Mouse (Mus musculus) CH12.LX (cell line): ENCODE measurements at regions not wholly inside any gene's neighbourhood (a gene's known extent, or its start where the extent isn't known, plus 50 kb on each side); places are given as distances from the start of the nearest gene placed in this dataset.

ENCODE experiments used
- DNase-seq: peaks from one replicate; pipeline ENCODE4 v3.0.0-alpha.2; 2013; ENCODE audit errors: extremely low read depth
- H3K27ac ChIP-seq: 2 replicates; pipeline ENCODE4 v1.5.1; 2012; ENCODE audit warnings: low read depth, mild to moderate bottlenecking, control low read depth, moderate library complexity; ENCODE audit not compliant: insufficient read depth
- H3K27me3 ChIP-seq: replicated peaks from 2 replicates; pipeline ENCODE3; 2012; ENCODE audit warnings: inconsistent platforms
- H3K36me3 ChIP-seq, 2 experiments: replicated peaks in 1 of 2; 2 replicates each; pipeline versions ENCODE3 to v1.6.1; 2012; ENCODE audit warnings: inconsistent platforms in 1 of 2, low read length in 1 of 2, mild to moderate bottlenecking in 1 of 2, mixed read lengths in 1 of 2, moderate library complexity in 1 of 2; ENCODE audit not compliant: control insufficient read depth in 1 of 2, insufficient read depth in 1 of 2
- H3K4me1 ChIP-seq, 2 experiments: 2 replicates each; pipeline ENCODE4 v1.6.1; 2012; ENCODE audit warnings: inconsistent platforms in 1 of 2, moderate library complexity in 1 of 2; ENCODE audit not compliant: insufficient read depth in 2 of 2, control insufficient read depth in 1 of 2
- H3K4me2 ChIP-seq: 2 replicates; pipeline ENCODE4 v1.6.1; 2012; ENCODE audit warnings: low read depth, mild to moderate bottlenecking, control low read depth; ENCODE audit not compliant: poor library complexity, insufficient read depth, severe bottlenecking
- H3K4me3 ChIP-seq, 3 experiments: fragments of 150-350 bp in 1 of 3; sonication (generic) in 1 of 3; replicated peaks in 1 of 3; 2 replicates each; pipeline versions ENCODE3 to v1.5.1; 2011 to 2012; ENCODE audit warnings: low read depth in 2 of 3, low read length in 2 of 3, mild to moderate bottlenecking in 2 of 3, moderate library complexity in 2 of 3, control low read depth in 1 of 3, improper control_type of control experiment in 1 of 3, inconsistent platforms in 1 of 3, mixed read lengths in 1 of 3; ENCODE audit not compliant: poor library complexity in 1 of 3
- H3K79me2 ChIP-seq: replicated peaks from 2 replicates; pipeline ENCODE4 v1.6.1; 2012; ENCODE audit warnings: mild to moderate bottlenecking, moderate library complexity; ENCODE audit not compliant: control insufficient read depth, poor library complexity, insufficient read depth, severe bottlenecking; ENCODE audit errors: extremely low read depth
- H3K9ac ChIP-seq: 2 replicates; pipeline ENCODE4 v1.6.1; 2012; ENCODE audit warnings: low read depth, mild to moderate bottlenecking, control low read depth, moderate library complexity; ENCODE audit not compliant: insufficient read depth
- H3K9me3 ChIP-seq: replicated peaks from 2 replicates; pipeline ENCODE3; 2012; ENCODE audit warnings: low read length, inconsistent platforms, mixed read lengths
- CTCF ChIP-seq, 2 experiments: IDR thresholded peaks in 1 of 2; conservative IDR thresholded peaks in 1 of 2; 2 replicates each; pipeline ENCODE4 v1.5.1; 2011 to 2012; ENCODE audit warnings: low read depth in 2 of 2, low read length in 2 of 2, improper control_type of control experiment in 1 of 2, inconsistent platforms in 1 of 2, mild to moderate bottlenecking in 1 of 2, moderate library complexity in 1 of 2
- E2F4 ChIP-seq: IDR thresholded peaks from 2 replicates; pipeline ENCODE4 v1.6.1; 2011; ENCODE audit warnings: low read depth, low read length, improper control_type of control experiment; ENCODE audit not compliant: insufficient replicate concordance
- ELF1 ChIP-seq: IDR thresholded peaks from 2 replicates; pipeline ENCODE4 v1.6.1; 2014; ENCODE audit warnings: low read depth, mild to moderate bottlenecking, inconsistent platforms, low read length, improper control_type of control experiment
- EP300 ChIP-seq: IDR thresholded peaks from 2 replicates; pipeline ENCODE4 v1.6.1; 2011; ENCODE audit warnings: low read length, improper control_type of control experiment
- ETS1 ChIP-seq: conservative IDR thresholded peaks from 2 replicates; pipeline ENCODE4 v1.6.1; 2012; ENCODE audit warnings: low read depth, mild to moderate bottlenecking, inconsistent platforms, low read length, improper control_type of control experiment, moderate library complexity
- GABPA ChIP-seq: IDR thresholded peaks from 2 replicates; pipeline ENCODE4 v1.6.1; 2012; ENCODE audit warnings: low read depth, low read length, improper control_type of control experiment, inconsistent platforms; ENCODE audit not compliant: insufficient replicate concordance
- HCFC1 ChIP-seq: IDR thresholded peaks from 2 replicates; pipeline ENCODE4 v1.6.1; 2012; ENCODE audit warnings: low read depth, mild to moderate bottlenecking, inconsistent platforms, low read length, improper control_type of control experiment
- IRF4 ChIP-seq: IDR thresholded peaks from 2 replicates; pipeline ENCODE4 v1.6.1; 2014; ENCODE audit warnings: low read depth, mild to moderate bottlenecking, inconsistent platforms, low read length, improper control_type of control experiment
- KAT2A ChIP-seq: IDR thresholded peaks from 2 replicates; pipeline ENCODE4 v1.6.1; 2012; ENCODE audit warnings: low read length, improper control_type of control experiment, inconsistent platforms; ENCODE audit not compliant: insufficient replicate concordance
- MAX ChIP-seq: IDR thresholded peaks from 2 replicates; pipeline ENCODE4 v1.6.1; 2011; ENCODE audit warnings: low read length, improper control_type of control experiment
- MEF2A ChIP-seq: IDR thresholded peaks from 2 replicates; pipeline ENCODE4 v1.6.1; 2014; ENCODE audit warnings: low read depth, mild to moderate bottlenecking, inconsistent platforms, low read length, improper control_type of control experiment, borderline replicate concordance
- NELFE ChIP-seq: IDR thresholded peaks from 2 replicates; pipeline ENCODE4 v1.6.1; 2011; ENCODE audit warnings: low read depth, low read length, improper control_type of control experiment
- PAX5 ChIP-seq: IDR thresholded peaks from 2 replicates; pipeline ENCODE4 v1.6.1; 2012; ENCODE audit warnings: low read length, inconsistent platforms, mixed read lengths
- SMC3 ChIP-seq: IDR thresholded peaks from 2 replicates; pipeline ENCODE4 v1.6.1; 2011; ENCODE audit warnings: low read depth, low read length, improper control_type of control experiment
- TBP ChIP-seq: conservative IDR thresholded peaks from 2 replicates; pipeline ENCODE4 v1.6.1; 2011; ENCODE audit warnings: low read depth, low read length, improper control_type of control experiment
- UBTF ChIP-seq: IDR thresholded peaks from 2 replicates; pipeline ENCODE4 v1.6.1; 2012; ENCODE audit warnings: low read depth, mild to moderate bottlenecking, inconsistent platforms, low read length, improper control_type of control experiment, moderate library complexity
- USF1 ChIP-seq: IDR thresholded peaks from 2 replicates; pipeline ENCODE4 v1.6.1; 2014; ENCODE audit warnings: low read depth, mild to moderate bottlenecking, inconsistent platforms, low read length, improper control_type of control experiment
- USF2 ChIP-seq: conservative IDR thresholded peaks from 2 replicates; pipeline ENCODE4 v1.6.1; 2011; ENCODE audit warnings: low read depth, low read length, improper control_type of control experiment
- ZKSCAN1 ChIP-seq: IDR thresholded peaks from 2 replicates; pipeline ENCODE4 v1.6.1; 2012; ENCODE audit warnings: low read depth, inconsistent platforms, low read length, improper control_type of control experiment, borderline replicate concordance
- ZNF384 ChIP-seq: IDR thresholded peaks from 2 replicates; pipeline ENCODE4 v1.6.1; 2012; ENCODE audit warnings: low read depth, low read length, improper control_type of control experiment, inconsistent platforms
- dilution Hi-C: fragments of 300-500 bp; cut with MboI; formaldehyde crosslinking; loops from 2 replicates; pipeline ENCODE4 v1.14.3; 2020; ENCODE audit warnings: low sequenced_read_pairs; ENCODE audit not compliant: extremely low pct_unique_long_range_greater_than_20kb, extremely low pct_ligation_motif_present
- in situ Hi-C: fragments of 300-500 bp; cut with MboI; formaldehyde crosslinking; loops from 3 replicates; pipeline ENCODE4 v1.14.3; 2019; ENCODE audit warnings: low sequenced_read_pairs, low pct_ligation_motif_present, low pct_unique_long_range_greater_than_20kb, mixed read lengths

DNA sequence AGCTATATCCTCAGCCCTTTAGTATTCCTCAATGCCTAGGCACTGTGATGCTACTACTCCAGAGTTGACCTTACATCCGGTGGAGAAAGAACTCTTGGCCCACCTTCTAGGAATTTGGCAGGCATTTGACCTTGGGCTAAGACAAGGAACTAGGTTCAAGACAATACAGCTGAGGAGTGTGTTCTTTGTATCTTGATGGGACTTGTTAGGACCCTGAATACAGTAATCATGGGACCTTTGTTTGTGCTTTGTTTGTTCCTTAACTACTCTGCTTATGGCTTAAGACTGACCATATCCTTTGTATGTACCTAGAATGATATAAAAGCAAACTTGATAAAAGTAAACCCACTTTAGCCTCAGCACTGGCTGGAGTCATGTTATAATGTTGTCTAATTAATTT, 186.7 kb downstream of the Abcc12 start:
- TF ChIP-seq EP300 (no peak), CTCF (conservative IDR thresholded peaks at IDR 0.05 in 1 of 2, IDR thresholded peaks at IDR 0.05 in 1 of 2; ENCODE audit: low read depth in 2 of 2, low read length in 2 of 2) (no peak), ZKSCAN1 (no peak), USF1 (no peak), USF2 (no peak), ETS1 (no peak), ELF1 (no peak)
- H3K4me2 ChIP-seq = no peak overlapping the region
- no peak overlapping the region for H3K9ac ChIP-seq
- DNase-seq = no peak
- no peaks in the 10 kb centered on the region for H3K9me3 ChIP-seq
- no peaks in the 10 kb centered on the region for H3K36me3 ChIP-seq
- H3K27ac ChIP-seq = no peak overlapping the region
- dilution Hi-C loops = no loop called here
- no peaks in the 10 kb centered on the region for H3K79me2 ChIP-seq
- no peaks in the 10 kb centered on the region for H3K27me3 ChIP-seq
- in situ Hi-C loops = no loop called here
- H3K4me1 ChIP-seq = no peaks in the 10 kb centered on the region
- no peak overlapping the region for H3K4me3 ChIP-seq

DNA sequence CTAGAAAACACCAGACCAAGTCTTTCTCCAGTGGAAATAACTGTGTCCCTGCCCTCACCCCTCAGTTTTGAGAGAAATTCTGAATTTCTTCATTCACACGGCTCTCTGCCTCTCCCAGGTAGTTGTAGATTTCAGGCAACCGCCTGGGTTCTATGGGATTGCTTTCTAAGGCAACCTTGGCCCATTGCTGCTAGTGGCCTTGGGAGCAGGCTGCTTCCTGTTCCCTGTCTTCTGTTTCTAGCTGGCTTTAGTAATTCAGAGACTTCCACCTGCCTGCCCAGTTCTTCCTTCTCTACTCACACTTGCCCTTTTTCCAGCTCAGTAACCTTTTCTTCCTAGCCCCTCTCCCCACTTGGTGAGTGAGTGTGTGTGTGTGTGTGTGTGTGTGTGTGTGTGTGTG, 187.1 kb downstream of the Abcc12 start:
- dilution Hi-C loops (no loop called here), in situ Hi-C loops (no loop called here)
- Histone ChIP-seq H3K27me3 (no peaks in the 10 kb centered on the region), H3K4me3 (no peak overlapping the region), H3K4me2 (no peak overlapping the region), H3K4me1 (no peaks in the 10 kb centered on the region), H3K27ac (no peak overlapping the region), H3K36me3 (no peaks in the 10 kb centered on the region), H3K9me3 (no peaks in the 10 kb centered on the region), H3K79me2 (no peaks in the 10 kb centered on the region), H3K9ac (no peak overlapping the region)
- TF ChIP-seq PAX5 = no peak
- TF ChIP-seq TBP = no peak
- no peak for TF ChIP-seq MEF2A
- TF ChIP-seq NELFE = no peak
- TF ChIP-seq IRF4 = no peak
- TF ChIP-seq ZNF384 = no peak
- no peak for TF ChIP-seq SMC3
- TF ChIP-seq HCFC1 = no peak
- no peak for TF ChIP-seq MAX
- no peak for TF ChIP-seq UBTF
- no peak for TF ChIP-seq ZKSCAN1
- TF ChIP-seq ELF1 = no peak
- TF ChIP-seq CTCF (conservative IDR thresholded peaks at IDR 0.05 in 1 of 2, IDR thresholded peaks at IDR 0.05 in 1 of 2; ENCODE audit: low read depth in 2 of 2, low read length in 2 of 2) = no peak
- TF ChIP-seq KAT2A = no peak
- TF ChIP-seq GABPA = no peak
- no peak for TF ChIP-seq E2F4
- DNase-seq = no peak
